Mouse (Mus musculus) cerebral cortex, adult 2 months (tissue): ENCODE data around the gene Ube2cbp.

Experiments used
- WGBS: fragments of 180-500 bp; shearing (Covaris S2); methylation state at CpG from one replicate; pipeline ENCODE4 v1.1.7; 2018; 5-methylcytosine and 5-hydroxymethylcytosine counted together

The Ube2cbp gene

GRCm38 (mm10) chr9:86319516-86320140 is 145.1 kb downstream of the Ube2cbp start:
- WGBS: 79% methylated on average over 6 of the region's 6 CpGs

GRCm38 (mm10) chr9:86315700-86316099 is 149.1 kb downstream of the Ube2cbp start:
- WGBS: 97% methylated on average over 2 of the region's 2 CpGs

DNA sequence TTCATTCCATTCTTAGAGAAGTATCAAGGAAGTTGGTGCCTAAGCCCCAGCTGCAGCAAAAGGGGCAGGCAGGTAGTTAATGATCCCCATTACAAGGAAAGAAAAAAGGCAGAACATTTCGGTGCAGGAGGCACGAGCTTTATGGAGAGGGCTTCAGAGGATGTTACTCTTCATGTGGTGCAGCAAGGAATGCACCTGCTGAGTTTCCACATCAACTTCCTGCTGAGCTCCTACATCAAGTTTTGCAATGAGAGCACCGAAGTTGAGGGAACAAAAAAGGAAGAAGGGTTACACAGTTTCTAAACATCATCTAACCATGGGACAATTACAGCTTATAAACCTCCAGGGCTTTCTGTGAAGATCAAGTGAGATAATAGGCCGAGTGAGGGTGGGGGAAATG is 156.1 kb downstream of the Ube2cbp start:
- 66% methylated on average over 4 of the region's 4 CpGs for WGBS

DNA sequence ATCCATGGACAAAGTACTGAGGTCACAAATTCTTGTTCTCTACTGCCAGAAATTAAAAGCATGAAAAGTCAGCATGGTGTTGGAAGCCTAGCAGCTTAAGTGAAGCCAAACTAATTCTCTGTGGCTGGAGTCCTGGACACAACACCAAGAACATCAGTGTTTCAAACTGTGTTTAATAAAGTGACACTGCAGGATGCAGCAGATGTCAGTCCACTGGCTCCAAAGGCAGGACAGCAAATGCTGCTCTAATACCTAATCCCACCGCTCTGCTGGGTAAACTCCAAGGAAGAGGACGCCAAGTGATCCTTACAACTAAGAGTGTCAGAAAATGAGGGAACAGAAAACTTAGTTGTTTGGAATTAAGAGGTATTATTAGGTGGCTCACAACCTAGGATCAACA is 158.2 kb downstream of the Ube2cbp start:
- WGBS: 92% methylated on average over 2 of the region's 2 CpGs

DNA sequence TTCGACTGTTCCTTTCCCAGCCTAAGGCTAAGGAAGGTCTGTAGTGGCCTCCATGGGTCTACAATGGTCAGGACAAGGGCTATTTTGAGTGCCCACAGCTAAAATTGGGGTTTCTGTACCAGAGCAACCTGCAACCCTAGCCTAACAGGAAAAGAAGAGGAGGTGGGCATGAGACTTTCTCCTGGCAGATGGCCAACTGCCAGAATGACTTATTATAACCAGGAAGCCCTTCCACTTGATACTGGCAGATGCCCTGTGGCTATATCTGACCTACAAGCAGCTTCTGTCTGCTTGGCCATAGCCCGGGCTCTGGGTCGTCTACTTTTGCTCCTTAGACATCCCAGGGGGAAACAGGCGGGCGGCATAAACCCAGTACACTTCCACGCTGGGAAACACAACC is 163.3 kb downstream of the Ube2cbp start:
- WGBS: 90% methylated on average over 6 of the region's 6 CpGs

DNA sequence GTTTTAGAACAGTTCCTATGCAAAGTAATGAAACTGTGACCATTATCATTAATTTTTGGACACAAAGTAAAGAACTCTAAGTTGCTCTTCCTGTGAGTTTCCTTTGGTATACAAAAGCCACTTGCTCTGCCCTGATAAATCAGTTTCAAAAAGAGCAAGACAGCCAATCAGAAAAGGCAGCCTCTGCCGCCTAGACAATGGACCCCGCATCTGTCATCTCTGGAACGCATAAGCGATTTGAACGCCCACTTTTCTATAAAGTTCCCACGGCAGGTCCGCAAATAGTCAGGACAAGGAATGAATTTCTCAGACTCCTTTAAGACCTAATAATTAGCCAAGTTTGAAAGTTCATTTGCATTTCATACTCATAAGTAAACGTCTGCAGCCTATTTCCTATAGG is 166.2 kb downstream of the Ube2cbp start:
- 53% methylated on average over 8 of the region's 8 CpGs for WGBS

- 26% methylated on average over 5 of the region's 5 CpGs for WGBS
Observed at GRCm38 (mm10) chr9:86298131-86298530, 166.6 kb downstream of the Ube2cbp start.

DNA sequence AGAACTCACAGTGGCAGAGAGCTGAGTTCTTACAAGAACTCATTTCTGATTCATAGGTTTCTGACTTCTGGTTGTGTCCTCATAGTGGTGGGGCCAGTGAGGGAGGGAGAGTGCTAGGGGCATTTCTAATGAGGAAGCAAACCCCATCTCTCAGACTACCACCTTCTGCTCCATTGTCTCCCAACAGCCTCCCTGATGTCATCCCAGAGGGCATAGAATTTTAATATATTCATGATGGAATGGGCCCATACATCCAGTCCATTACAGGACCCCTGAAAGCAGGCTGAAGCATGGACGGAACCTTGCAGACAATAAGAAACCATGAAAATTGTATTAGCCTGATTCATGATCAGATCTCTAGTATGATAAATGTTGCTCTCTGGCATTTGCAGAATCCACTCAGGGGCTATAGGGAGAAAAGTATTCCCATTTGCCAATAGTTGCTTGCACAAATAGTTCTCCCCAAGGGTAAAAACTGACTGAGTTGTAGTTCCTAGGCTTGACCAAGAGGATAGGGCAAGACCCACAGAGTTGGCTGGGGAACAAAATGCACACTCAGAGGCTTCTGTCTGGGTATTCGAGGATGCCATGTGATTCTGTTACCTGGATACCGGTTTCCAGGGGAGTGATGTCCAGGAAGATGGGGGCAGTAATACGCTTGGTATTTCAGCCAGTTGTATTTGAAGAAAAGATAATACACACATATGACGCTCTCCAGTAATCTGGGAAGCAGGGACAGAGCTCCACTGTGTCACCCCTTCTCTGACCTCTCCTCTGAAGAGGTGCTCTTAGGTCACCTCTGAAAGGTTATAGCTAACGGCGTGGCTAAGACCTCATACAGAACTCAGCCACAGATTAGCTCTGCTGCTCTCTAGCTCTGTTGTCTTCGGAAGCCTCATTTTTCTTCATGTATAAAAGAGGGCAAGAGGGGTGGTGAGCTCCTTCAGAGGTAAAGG is 167.8 kb downstream of the Ube2cbp start:
- WGBS: 86% methylated on average over 8 of the region's 8 CpGs

- 57% methylated on average over 3 of the region's 3 CpGs for WGBS
Observed at GRCm38 (mm10) chr9:86287570-86287954, 177.2 kb downstream of the Ube2cbp start.

GRCm38 (mm10) chr9:86286830-86287569 is 177.8 kb downstream of the Ube2cbp start:
- 64% methylated on average over 2 of the region's 2 CpGs for WGBS

DNA sequence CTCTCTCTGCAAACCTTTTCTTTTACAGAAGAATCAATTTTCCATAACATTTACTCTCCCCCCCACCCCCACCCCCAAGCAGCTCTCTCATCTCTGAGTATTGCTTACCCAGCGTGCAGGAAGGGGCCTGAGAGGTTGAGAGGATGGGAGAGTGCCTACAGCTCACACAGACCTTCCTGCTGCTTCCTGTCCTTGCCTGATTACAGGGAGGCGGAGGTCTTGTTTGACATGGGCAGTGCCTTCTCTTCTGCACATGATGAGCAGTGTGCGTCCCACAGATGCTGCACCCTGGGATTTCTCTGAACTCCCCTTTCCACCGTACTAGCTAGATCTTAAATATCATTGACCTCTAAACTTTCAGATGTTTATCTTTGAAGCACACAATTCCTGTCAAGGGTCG is 182.2 kb downstream of the Ube2cbp start:
- WGBS: 77% methylated on average over 5 of the region's 5 CpGs

DNA sequence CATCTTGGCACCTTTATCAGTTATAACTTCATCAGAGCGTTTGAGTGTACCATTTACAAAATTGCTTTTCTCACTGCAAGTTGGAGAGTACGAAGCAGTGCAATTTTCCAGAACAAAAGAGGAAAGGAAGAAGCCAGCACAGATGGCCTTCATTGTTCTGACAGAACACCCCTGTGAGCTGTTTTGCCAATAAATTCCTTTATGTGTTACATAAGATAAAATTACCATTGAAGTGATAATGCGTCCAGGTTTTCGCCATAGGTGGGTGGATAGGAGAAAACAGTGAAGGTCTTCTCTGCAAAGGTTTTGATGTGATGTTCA is 183.6 kb downstream of the Ube2cbp start:
- WGBS: 55% methylated on average over 4 of the region's 4 CpGs

GRCm38 (mm10) chr9:86280461-86281146 is 184.1 kb downstream of the Ube2cbp start:
- WGBS: 80% methylated on average over 10 of the region's 10 CpGs

GRCm38 (mm10) chr9:86269541-86269940 is 195.2 kb downstream of the Ube2cbp start:
- WGBS: 94% methylated on average over 5 of the region's 5 CpGs

GRCm38 (mm10) chr9:86266658-86267057 is 198.1 kb downstream of the Ube2cbp start:
- 83% methylated on average over 2 of the region's 2 CpGs for WGBS
